Mouse (Mus musculus) testis, adult 2 months (tissue): ENCODE measurements at regions not wholly inside any gene's neighbourhood (a gene's known extent, or its start where the extent isn't known, plus 50 kb on each side); places are given as distances from the start of the nearest gene placed in this dataset.

Experiments
- H3K27ac ChIP-seq: fragments of 200-500 bp; 2 replicates; pipeline ENCODE4 v1.5.1; 2012; ENCODE audit warnings: low read depth, low read length; ENCODE audit not compliant: control insufficient read depth, insufficient read depth
- H3K27me3 ChIP-seq: fragments of 200-500 bp; 2 replicates; pipeline ENCODE4 v1.6.1; 2012; ENCODE audit warnings: mild to moderate bottlenecking, low read length, moderate library complexity; ENCODE audit not compliant: control insufficient read depth, insufficient read depth
- H3K36me3 ChIP-seq: fragments of 200-500 bp; 2 replicates; pipeline ENCODE4 v1.6.1; 2012; ENCODE audit warnings: mild to moderate bottlenecking, low read length; ENCODE audit not compliant: control insufficient read depth, insufficient read depth
- H3K4me1 ChIP-seq: fragments of 200-500 bp; 2 replicates; pipeline ENCODE4 v1.6.1; 2012; ENCODE audit warnings: low read length; ENCODE audit not compliant: control insufficient read depth, insufficient read depth
- H3K4me3 ChIP-seq: fragments of 200-500 bp; 2 replicates; pipeline ENCODE4 v1.5.1; 2012; ENCODE audit warnings: low read depth, mild to moderate bottlenecking, low read length, moderate library complexity, mixed read lengths; ENCODE audit not compliant: control insufficient read depth
- CTCF ChIP-seq: fragments of 200-500 bp; IDR thresholded peaks from 2 replicates; pipeline ENCODE4 v1.5.1; 2012; ENCODE audit warnings: low read depth, mild to moderate bottlenecking, inconsistent platforms, low read length, moderate library complexity; ENCODE audit not compliant: control insufficient read depth, insufficient read depth, insufficient replicate concordance
- POLR2A ChIP-seq: fragments of 200-500 bp; IDR thresholded peaks from 2 replicates; pipeline ENCODE4 v1.6.1; 2012; ENCODE audit warnings: low read depth, mild to moderate bottlenecking, inconsistent platforms, low read length, moderate library complexity; ENCODE audit not compliant: control insufficient read depth

DNA sequence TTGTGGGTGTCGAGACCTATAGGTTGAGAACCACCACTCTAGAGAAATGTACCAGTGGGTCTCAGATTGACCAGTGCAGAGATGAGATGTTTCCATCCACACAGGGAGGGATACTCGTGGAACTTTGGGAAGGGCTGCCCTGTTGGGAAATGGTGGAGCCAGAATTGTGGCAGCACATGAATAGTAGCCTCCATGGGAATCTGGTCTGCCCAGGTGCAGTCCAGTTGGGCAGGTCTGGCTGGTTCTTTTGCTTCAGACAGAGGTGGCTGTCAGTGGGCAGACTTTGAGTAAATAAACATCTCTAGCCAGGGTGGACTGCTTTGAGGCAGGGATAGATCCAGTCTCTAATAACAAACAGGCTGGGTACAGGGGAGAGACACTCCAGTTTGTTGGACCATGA lies 126.0 kb upstream of the Sash1 start:
- Histone ChIP-seq H3K36me3 (no peaks in the 10 kb centered on the region), H3K4me1 (peaks cover 4% of the 10 kb centered on the region), H3K4me3 (no peak overlapping the region), H3K27ac (no peak overlapping the region), H3K27me3 (no peaks in the 10 kb centered on the region)
- TF ChIP-seq CTCF (no peak), POLR2A (no peak)

DNA sequence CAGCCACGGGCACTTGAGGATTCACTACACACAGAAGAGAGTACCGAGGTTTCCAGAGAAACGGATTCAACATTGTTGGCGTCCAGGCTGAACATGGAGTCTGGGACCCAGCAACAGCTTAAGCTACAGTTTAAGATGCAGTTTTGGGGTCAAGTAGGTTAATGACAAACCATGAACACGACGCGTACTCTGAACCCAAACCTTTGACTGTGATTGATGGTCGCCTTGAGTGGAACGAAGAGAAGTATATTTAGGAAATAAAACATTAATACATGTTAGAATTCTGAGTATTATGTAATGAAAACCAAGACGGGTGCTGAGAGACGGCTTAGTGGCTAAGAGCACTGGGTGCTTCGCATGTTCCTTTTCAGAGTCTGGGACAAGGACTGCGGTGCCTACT lies 124.3 kb upstream of the Sash1 start:
- TF ChIP-seq CTCF (no peak), POLR2A (no peak)
- Histone ChIP-seq H3K4me1 (peaks cover 4% of the 10 kb centered on the region), H3K36me3 (no peaks in the 10 kb centered on the region), H3K4me3 (no peak overlapping the region), H3K27ac (no peak overlapping the region), H3K27me3 (no peaks in the 10 kb centered on the region)

DNA sequence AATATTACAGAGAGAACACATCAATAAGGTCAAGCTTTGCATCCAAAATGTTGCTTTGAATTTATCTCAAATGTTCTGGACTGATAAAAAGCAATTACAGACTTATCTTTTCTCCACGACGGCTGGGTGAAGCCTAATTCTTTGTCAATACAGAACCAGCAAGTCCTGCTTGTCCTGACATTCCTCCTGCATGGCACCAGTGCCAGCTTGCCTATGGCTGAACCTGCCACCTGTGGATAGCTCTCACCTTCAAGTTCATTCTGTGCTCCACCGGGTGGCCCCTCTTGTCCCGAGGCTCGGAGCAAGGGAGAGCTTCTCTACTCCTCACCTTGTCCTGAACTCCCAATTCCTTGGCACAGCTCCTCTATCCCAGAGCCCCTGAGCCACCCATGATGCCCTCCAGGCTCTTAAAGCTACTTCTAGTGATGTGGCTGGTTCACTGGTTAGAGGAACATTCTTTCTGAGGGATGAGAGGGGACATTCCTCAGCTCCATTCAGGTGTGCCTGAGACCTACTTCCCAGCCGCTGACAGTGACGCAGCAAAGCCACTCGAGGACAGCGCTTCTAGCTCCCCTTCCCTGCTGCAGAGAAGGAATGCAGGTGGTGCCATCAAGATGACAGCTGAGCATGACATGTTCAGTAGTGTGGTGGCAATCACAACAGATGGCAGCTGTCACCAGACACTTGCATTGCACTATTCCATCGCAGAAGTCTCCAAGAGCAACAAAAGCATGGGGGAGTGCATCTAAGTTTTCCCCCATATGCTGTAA lies 119.5 kb upstream of the Sash1 start:
- no peak overlapping the region for H3K27ac ChIP-seq
- H3K27me3 ChIP-seq: no peaks in the 10 kb centered on the region
- TF ChIP-seq POLR2A: no peak
- TF ChIP-seq CTCF: no peak
- H3K36me3 ChIP-seq: no peaks in the 10 kb centered on the region
- peaks cover 4% of the 10 kb centered on the region for H3K4me1 ChIP-seq
- no peak overlapping the region for H3K4me3 ChIP-seq

DNA sequence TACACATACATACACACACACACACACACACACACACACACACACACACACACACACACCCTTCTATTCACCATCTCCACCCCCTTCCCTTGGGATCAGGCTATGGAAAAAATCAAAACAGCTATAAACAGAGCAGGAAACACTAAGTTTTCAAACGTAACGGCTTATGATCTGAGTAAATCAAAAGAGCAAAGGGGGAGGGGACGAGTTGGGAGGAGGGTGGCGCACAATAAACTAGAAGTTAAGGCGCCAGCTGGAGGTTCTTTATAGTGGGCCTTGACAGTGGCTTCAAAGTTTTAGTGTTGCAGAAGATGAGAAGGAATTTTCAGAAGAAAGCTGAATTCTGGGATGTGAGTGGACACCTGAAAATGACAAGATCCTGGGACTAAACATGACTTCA lies 116.4 kb upstream of the Sash1 start:
- no peak for TF ChIP-seq CTCF
- no peak for TF ChIP-seq POLR2A
- H3K27ac ChIP-seq: no peak overlapping the region
- no peaks in the 10 kb centered on the region for H3K4me1 ChIP-seq
- no peaks in the 10 kb centered on the region for H3K27me3 ChIP-seq
- no peaks in the 10 kb centered on the region for H3K36me3 ChIP-seq
- H3K4me3 ChIP-seq: no peak overlapping the region

DNA sequence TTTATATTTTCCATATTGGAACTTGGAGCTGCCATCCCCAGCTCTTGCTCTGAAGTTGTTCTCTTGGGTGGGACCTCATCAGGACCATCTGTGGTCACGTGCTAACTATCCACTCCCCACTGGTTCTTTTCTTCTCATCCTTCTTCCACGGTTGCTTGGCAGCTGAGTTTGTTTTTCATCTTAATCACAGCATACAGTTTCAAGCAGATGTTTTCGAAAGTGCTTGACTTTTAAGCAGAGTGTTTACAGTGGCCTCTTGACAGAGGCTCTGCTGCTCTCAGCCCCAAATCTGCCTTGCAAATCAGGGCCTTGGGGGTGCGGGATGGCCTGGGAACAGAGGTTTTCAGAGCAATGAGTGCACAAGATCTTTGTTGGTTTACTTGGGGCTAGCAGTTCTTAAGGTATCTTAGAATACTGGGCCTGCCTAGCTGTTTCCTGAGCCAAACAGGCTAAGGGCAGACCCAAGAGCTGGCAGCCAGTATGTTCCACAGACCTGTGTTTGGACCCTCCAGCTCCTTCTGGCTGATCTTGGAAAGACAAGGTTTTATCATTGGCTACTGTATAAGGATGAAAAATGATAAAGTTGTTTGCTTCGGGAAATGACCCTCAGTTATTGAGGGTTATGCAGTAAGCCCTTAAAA lies 113.0 kb upstream of the Sash1 start:
- no peaks in the 10 kb centered on the region for H3K36me3 ChIP-seq
- H3K27ac ChIP-seq: no peak overlapping the region
- TF ChIP-seq POLR2A (no peak), CTCF (no peak)
- no peaks in the 10 kb centered on the region for H3K4me1 ChIP-seq
- H3K4me3 ChIP-seq: no peak overlapping the region
- H3K27me3 ChIP-seq: no peaks in the 10 kb centered on the region

DNA sequence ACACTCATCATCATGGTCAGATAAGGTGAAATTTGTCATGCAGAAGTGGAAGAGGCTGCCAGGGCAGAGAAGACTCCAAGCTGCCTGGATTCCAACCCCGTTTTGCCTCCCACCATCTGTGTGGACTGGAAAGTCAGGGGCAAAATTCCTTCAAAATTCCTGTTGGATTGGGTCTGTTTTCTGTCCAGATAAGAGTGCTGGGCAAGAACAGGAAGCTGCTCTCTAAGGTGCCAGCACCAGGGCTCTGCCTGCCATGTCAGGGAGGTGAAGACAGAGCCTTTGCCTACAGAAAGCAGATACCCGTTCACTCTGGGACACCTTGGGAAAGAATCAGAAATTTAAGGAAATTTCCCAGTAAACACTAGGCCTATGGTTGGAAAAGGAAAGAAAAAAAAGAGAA lies 112.5 kb upstream of the Sash1 start:
- Histone ChIP-seq H3K4me1 (no peaks in the 10 kb centered on the region), H3K27ac (no peak overlapping the region), H3K36me3 (no peaks in the 10 kb centered on the region), H3K4me3 (no peak overlapping the region), H3K27me3 (no peaks in the 10 kb centered on the region)
- TF ChIP-seq POLR2A (no peak), CTCF (no peak)

DNA sequence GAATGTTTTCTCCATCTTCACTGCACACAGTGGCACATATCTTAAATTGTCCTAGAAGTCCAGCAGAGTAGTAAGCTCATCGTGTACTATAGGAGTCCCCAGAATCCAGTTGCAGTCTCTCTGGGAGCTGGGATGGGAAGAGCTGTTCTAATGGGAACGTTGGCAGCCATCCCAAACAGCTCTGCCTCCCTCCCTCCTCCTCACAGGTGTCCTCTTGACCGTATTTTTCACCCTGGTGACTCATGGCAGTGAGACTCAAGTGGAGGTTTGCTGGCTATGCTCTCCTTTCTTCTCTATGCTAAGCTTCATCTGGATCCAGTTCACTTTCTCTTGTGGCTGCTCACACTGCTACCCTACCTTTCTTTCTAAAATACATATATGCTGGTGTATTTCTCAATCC lies 109.2 kb upstream of the Sash1 start:
- H3K27ac ChIP-seq: no peak overlapping the region
- no peak overlapping the region for H3K4me3 ChIP-seq
- TF ChIP-seq POLR2A (no peak), CTCF (no peak)
- no peaks in the 10 kb centered on the region for H3K4me1 ChIP-seq
- no peaks in the 10 kb centered on the region for H3K27me3 ChIP-seq
- H3K36me3 ChIP-seq: no peaks in the 10 kb centered on the region
